Mouse (Mus musculus) E14TG2a.4 (cell line): Measurements from ENCODE around the gene Notch2.

ENCODE experiments used
- CTCF ChIP-seq: conservative IDR thresholded peaks from 2 replicates; pipeline ENCODE4 v1.5.1; 2014; ENCODE audit warnings: low read length
- NANOG ChIP-seq: IDR thresholded peaks from 2 replicates; pipeline ENCODE4 v1.6.1; 2014; ENCODE audit warnings: borderline replicate concordance, low read length, mixed read lengths

DNA sequence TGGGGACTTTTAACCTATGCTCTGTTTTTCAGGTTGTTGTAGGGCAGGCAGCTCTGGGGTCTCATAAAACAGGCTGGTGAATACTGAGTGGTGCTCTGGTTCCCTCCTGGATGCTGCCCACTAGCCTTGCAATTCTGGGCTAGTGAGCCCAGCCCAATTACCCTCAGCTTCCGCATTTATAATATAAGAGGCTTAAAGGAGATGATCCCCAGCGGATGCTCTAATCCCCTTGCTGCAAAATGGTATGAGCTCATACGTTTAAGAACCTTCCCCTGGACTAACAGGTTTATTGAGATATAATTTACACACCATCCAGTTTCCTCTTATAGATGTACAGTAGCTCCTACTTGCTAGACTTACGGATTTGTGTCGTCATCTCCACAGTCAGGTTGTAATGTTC lies 64.5 kb downstream of the Notch2 start:
- TF ChIP-seq CTCF (no peak), NANOG (no peak)
